Mouse (Mus musculus) gastrocnemius, adult 2 months (tissue): ENCODE measurements around the gene Grifin. TPM values are rescaled to one million over a fixed set of nuclear protein-coding genes. Genes with fewer than 3 reads are reported as not detected.

Experiments used
- DNase-seq: peaks from one replicate; pipeline ENCODE4 v3.0.0; 2022
- H3K27ac ChIP-seq: fragments of 200-600 bp; 2 replicates; pipeline ENCODE4 v1.8.1; 2022; ENCODE audit warnings: mild to moderate bottlenecking
- H3K4me3 ChIP-seq: fragments of 200-600 bp; 2 replicates; pipeline ENCODE4 v1.8.1; 2022; ENCODE audit warnings: mild to moderate bottlenecking, moderate library complexity
- CTCF ChIP-seq: fragments of 200-600 bp; IDR thresholded peaks from 2 replicates; pipeline ENCODE4 v1.8.1; 2022; ENCODE audit warnings: antibody characterized with exemption, mild to moderate bottlenecking, moderate library complexity
- intact Hi-C: fragments of 180-260 bp; cut with DNase I; formaldehyde crosslinking; loops from one replicate; pipeline ENCODE4 v1.15.1; 2025
- total RNA-seq, 2 experiments: library from RNA; stranded (reverse); gene quantifications; 2 replicates each; pipeline ENCODE4 v1.2.3; 2021

The Grifin gene
- total RNA-seq, 2 experiments from 2014 or later: not detected

- no peak for DNase-seq
- no peak for TF ChIP-seq CTCF
- H3K27ac ChIP-seq: no peak overlapping the region
- no peak overlapping the region for H3K4me3 ChIP-seq
- intact Hi-C loops: no loop called here
Observed at GRCm38 (mm10) chr5:140605228-140605627, 40.4 kb upstream of the Grifin start.

DNA sequence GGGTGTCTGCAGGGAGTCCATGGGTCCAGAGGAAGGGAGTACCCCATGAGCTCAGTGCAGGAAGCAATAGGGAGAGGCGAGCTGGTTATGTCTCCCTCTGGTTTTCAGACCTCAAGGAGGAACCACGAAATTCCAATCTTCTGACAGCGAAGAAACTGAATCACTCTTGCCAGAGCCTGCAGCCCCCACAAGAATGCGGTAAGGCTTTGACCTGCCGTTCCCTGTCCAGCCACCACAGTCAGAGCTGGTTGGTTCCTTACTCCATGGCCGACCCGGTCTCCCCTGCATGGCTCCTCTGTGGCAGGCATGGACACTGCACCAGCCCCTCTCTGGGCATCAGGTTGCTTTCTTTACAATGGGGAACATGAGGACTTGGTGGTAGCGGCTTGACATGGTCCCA is 39.5 kb upstream of the Grifin start:
- H3K27ac ChIP-seq: no peak overlapping the region
- H3K4me3 ChIP-seq: no peak overlapping the region
- DNase-seq: no peak
- intact Hi-C loops: no loop called here
- TF ChIP-seq CTCF: no peak

DNA sequence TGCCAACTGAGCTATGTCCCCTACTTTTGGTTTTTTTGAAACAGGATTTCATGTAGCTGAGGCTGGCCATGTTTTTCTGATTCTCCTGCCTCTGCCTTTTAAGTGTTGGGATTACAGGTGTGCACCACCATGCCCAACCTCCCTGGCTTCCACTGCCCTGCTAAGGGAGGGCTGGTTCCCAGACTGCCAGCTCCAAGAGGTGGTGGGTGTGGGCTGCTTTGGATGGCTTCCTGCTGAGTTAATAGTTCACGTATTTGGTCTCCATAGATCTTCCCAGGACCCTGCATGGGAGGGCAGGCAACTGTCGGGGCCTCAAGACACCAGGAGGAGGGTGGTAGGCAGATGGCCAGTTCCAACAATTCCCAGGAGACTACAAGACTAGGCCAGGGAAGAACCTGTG is 37.7 kb upstream of the Grifin start:
- Histone ChIP-seq H3K27ac (no peak overlapping the region), H3K4me3 (no peak overlapping the region)
- TF ChIP-seq CTCF: no peak
- intact Hi-C loops: no loop called here
- no peak for DNase-seq

- Histone ChIP-seq H3K27ac (no peak overlapping the region), H3K4me3 (no peak overlapping the region)
- TF ChIP-seq CTCF: no peak
- intact Hi-C loops: no loop called here
- DNase-seq: no peak
Observed at GRCm38 (mm10) chr5:140601712-140602111, 36.8 kb upstream of the Grifin start.

DNA sequence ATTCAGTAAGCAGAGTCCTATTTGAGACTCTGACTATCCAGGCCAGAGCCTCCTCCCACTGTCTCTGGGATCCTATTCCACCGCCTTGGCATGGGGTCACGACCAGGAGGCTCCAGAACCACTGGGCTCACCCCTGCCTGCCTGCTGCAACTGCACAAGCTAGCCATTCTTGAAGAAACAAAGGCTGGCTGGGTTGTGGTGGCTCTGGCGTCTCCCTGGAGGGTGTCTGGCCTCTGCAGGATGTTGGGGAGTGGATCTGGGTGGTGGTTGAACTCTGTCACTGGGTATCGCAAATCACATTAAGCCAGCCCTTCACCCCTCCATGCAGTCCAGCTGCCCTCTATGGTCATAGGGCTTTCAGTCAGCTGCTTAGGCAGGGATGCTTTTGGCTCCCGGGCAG is 35.1 kb upstream of the Grifin start:
- Histone ChIP-seq H3K27ac (no peak overlapping the region), H3K4me3 (no peak overlapping the region)
- intact Hi-C loops: no loop called here
- peak; percentile 54 for DNase-seq
- TF ChIP-seq CTCF: no peak

- Histone ChIP-seq H3K27ac (peak overlapping the region; percentile 63; the same call in 1 of the 2 replicates), H3K4me3 (no peak overlapping the region)
- TF ChIP-seq CTCF: no peak
- no peak for DNase-seq
- intact Hi-C loops: no loop called here
Observed at GRCm38 (mm10) chr5:140597787-140598186, 32.9 kb upstream of the Grifin start.

DNA sequence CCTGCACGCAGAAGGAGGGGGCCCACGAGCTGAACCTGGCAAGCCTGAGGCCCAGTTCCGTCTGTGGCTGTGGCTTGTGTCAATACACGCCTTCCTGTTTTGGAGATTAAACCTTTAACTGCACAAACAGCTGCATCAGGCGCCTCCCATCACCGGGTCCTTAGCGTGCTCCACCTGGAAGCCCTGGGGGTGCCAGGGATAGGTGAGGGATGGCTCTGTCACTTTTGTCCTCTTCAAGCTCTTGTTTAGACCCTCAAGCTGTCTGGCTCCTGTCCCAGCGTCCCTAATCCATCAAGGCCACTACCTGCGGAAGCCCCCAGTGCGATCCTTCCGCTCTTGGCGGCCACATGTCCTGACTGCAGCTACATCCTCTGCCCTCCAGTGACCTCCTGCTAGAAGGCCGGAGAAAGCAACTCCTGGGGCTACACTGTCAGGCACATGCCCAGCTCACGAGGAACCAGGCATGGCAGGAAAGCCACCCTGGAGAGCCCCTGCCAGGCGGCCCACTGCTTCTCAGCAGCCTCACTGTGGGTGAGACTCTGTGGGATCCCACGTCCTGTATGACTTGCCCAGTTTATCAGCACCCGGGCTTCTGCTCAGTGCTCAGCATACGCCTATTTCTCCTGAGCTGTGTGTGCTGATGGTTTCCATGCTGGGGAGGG is 32.2 kb upstream of the Grifin start:
- peak overlapping the region; percentile 29; the same call in 1 of the 2 replicates for H3K4me3 ChIP-seq
- intact Hi-C loops: no loop called here
- TF ChIP-seq CTCF: no peak
- DNase-seq: no peak
- peak overlapping the region; percentile 63 for H3K27ac ChIP-seq

GRCm38 (mm10) chr5:140596426-140596825 is 31.6 kb upstream of the Grifin start:
- Histone ChIP-seq H3K27ac (peak overlapping the region; percentile 63), H3K4me3 (no peak overlapping the region)
- DNase-seq: no peak
- TF ChIP-seq CTCF: no peak
- intact Hi-C loops: no loop called here

DNA sequence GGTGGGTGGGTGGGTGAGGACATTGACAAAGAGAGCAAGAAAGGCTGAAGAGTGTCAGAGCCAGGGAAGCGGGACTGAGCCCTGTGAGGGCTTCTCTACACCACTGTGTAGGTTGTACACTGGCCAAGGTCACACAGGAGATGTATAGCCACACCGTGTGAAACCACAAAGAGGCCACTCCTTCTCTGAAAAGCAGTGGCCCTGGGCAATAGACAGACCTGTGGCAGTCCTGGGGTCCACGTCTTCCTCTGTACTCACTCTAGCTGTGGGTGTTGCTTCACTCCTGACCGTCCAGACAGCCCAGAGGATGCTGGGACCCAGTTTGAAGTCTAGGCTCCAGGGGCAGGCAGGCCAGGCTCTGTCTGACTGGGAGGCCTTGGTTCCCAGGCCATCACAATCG is 30.0 kb upstream of the Grifin start:
- no peak overlapping the region for H3K4me3 ChIP-seq
- no peak for DNase-seq
- intact Hi-C loops: no loop called here
- TF ChIP-seq CTCF: no peak
- H3K27ac ChIP-seq: no peak overlapping the region

DNA sequence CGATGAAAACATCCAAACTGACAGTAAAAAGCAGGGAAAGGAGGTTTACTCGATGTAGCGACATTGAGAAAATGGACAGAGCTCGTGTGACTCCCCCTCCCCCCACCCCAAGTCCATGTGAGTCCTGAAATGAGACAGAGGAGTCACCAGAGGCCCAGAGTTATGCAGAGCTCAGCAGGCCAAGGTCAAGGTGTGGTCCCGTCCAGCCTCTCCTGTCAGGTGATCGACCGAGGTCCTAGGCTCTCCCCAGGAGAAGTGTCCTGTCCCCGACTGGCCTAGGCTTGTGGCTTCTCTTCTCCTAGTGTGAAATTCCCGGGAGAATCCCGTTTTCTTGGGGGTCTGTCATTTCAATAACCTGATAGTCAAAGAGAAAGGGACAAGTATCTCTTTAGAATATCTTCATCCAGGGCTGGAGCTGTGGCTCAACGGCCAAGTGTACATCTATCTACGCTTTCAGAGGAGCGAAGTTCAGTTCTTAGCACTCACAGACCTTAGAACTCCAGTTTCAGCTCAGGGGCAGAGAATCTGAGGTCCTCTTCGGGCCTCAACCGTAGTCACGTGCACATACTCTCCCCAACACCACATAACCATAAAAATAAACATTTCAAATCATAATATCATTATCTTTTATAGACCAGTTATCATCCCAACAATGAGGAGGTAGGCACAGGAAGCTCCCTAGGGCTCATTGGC is 24.4 kb upstream of the Grifin start:
- H3K27ac ChIP-seq: no peak overlapping the region
- no peak for DNase-seq
- no peak overlapping the region for H3K4me3 ChIP-seq
- intact Hi-C loops: no loop called here
- TF ChIP-seq CTCF: no peak

GRCm38 (mm10) chr5:140583732-140584368 is 19.0 kb upstream of the Grifin start:
- H3K4me3 ChIP-seq: no peak overlapping the region
- peak overlapping the region; percentile 20; the same call in 1 of the 2 replicates for H3K27ac ChIP-seq
- no peak for DNase-seq
- no peak for TF ChIP-seq CTCF
- intact Hi-C loops: no loop called here

- intact Hi-C loops: no loop called here
Observed at GRCm38 (mm10) chr5:140582995-140583731, 18.3 kb upstream of the Grifin start.

DNA sequence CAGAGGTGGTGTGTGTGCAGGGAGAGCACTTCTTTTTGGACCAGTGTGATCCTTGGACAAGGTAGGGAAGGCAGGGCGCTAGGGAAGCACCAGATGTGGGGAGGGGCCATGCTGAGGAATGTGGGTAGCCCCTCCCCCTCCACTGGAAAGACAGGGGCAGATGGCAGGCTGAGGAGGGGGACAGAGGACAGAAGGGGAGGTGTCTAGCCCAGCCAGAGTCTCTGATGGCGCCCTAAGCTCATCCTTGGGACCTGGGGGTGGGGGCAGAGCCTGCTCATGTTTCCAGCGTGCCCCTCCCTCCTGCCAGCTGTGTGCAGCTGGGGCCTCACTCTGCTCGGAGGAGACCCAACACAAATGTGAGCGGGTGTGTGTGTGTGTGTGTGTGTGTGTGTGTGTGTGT is 16.7 kb upstream of the Grifin start:
- no peak for DNase-seq
- no peak overlapping the region for H3K27ac ChIP-seq
- TF ChIP-seq CTCF: no peak

More at GRCm38 (mm10) chr5:140582995-140583731, 18.3 kb upstream of the Grifin start:
- TF ChIP-seq CTCF: no peak
- no peak overlapping the region for H3K4me3 ChIP-seq
- H3K27ac ChIP-seq: no peak overlapping the region
- DNase-seq: peak; percentile 72

More for the DNA sequence above, 16.7 kb upstream of the Grifin start:
- intact Hi-C loops: no loop called here
- no peak overlapping the region for H3K4me3 ChIP-seq
